Mouse (Mus musculus) myocyte (in vitro differentiated cells): ENCODE measurements around the gene Cyp4f37. TPM values are rescaled to one million over a fixed set of nuclear protein-coding genes. Genes with fewer than 3 reads are reported as not detected.

Source experiments
- H3K27me3 ChIP-seq: one replicate; pipeline ENCODE4 v1.6.1; 2011; ENCODE audit not compliant: control insufficient read depth, insufficient read depth, insufficient read length
- H3K36me3 ChIP-seq: one replicate; pipeline ENCODE4 v1.6.1; 2011; ENCODE audit not compliant: control insufficient read depth, insufficient read depth
- H3K4me2 ChIP-seq: one replicate; pipeline ENCODE4 v1.6.1; 2011; ENCODE audit warnings: low read depth, control low read depth
- H3K4me3 ChIP-seq: one replicate; pipeline ENCODE4 v1.5.1; 2011; ENCODE audit warnings: mild to moderate bottlenecking, control low read depth, moderate library complexity
- H3K79me2 ChIP-seq: one replicate; pipeline ENCODE4 v1.6.1; 2011; ENCODE audit not compliant: control insufficient read depth, insufficient read depth
- H3ac ChIP-seq: one replicate; pipeline ENCODE4 v1.6.1; 2011; ENCODE audit not compliant: control insufficient read depth, insufficient read length
- CEBPB ChIP-seq: IDR thresholded peaks from 2 replicates; pipeline ENCODE4 v1.6.1; 2011; ENCODE audit warnings: mild to moderate bottlenecking, moderate library complexity; ENCODE audit not compliant: poor library complexity, insufficient read depth, severe bottlenecking
- E2F4 ChIP-seq: IDR thresholded peaks from one replicate; pipeline ENCODE4 v1.6.1; 2011; ENCODE audit warnings: mild to moderate bottlenecking, control low read depth, moderate library complexity; ENCODE audit not compliant: insufficient read depth
- MAX ChIP-seq: IDR thresholded peaks from one replicate; pipeline ENCODE4 v1.6.1; 2011; ENCODE audit warnings: low read depth, mild to moderate bottlenecking, control low read depth
- MYOD1 ChIP-seq, 3 experiments: IDR thresholded peaks; one replicate each; pipeline ENCODE4 v1.6.1; 2011; ENCODE audit warnings: control low read depth in 2 of 3, low read depth in 2 of 3, mild to moderate bottlenecking in 2 of 3, moderate library complexity in 1 of 3; ENCODE audit not compliant: insufficient read length in 2 of 3, control insufficient read depth in 1 of 3
- MYOG ChIP-seq, 3 experiments: IDR thresholded peaks; one replicate each; pipeline ENCODE4 v1.6.1; 2011; ENCODE audit warnings: control low read depth in 2 of 3, low read depth in 2 of 3, mild to moderate bottlenecking in 2 of 3; ENCODE audit not compliant: insufficient read length in 2 of 3, control insufficient read depth in 1 of 3, insufficient read depth in 1 of 3
- POLR2A ChIP-seq: IDR thresholded peaks from one replicate; pipeline ENCODE4 v1.6.1; 2011; ENCODE audit warnings: low read depth, mild to moderate bottlenecking, control low read depth, moderate library complexity; ENCODE audit not compliant: insufficient read length
- POLR2AphosphoS2 ChIP-seq: IDR thresholded peaks from one replicate; pipeline ENCODE4 v1.6.1; 2011; ENCODE audit warnings: low read depth, control low read depth; ENCODE audit not compliant: insufficient read length
- REST ChIP-seq: IDR thresholded peaks from one replicate; pipeline ENCODE4 v1.6.1; 2011; ENCODE audit warnings: mild to moderate bottlenecking, control low read depth, moderate library complexity; ENCODE audit not compliant: insufficient read depth, insufficient read length
- SRF ChIP-seq: IDR thresholded peaks from one replicate; pipeline ENCODE4 v1.6.1; 2011; ENCODE audit warnings: low read depth; ENCODE audit not compliant: control insufficient read depth, insufficient read length
- TCF12 ChIP-seq: IDR thresholded peaks from one replicate; pipeline ENCODE4 v1.6.1; 2011; ENCODE audit warnings: mild to moderate bottlenecking, control low read depth; ENCODE audit not compliant: poor library complexity, insufficient read depth, severe bottlenecking
- TCF3 ChIP-seq: IDR thresholded peaks from one replicate; pipeline ENCODE4 v1.6.1; 2011; ENCODE audit warnings: low read depth, control low read depth; ENCODE audit not compliant: insufficient read length
- USF1 ChIP-seq: IDR thresholded peaks from one replicate; pipeline ENCODE4 v1.6.1; 2011; ENCODE audit warnings: low read depth, mild to moderate bottlenecking, control low read depth, moderate library complexity
- polyA plus RNA-seq: library from polyadenylated mRNA; unstranded; fragments of >200 nt; fragmentation: generic; extraction: Trizol; gene quantifications from one replicate; pipeline ENCODE4 v1.2.1, GENCODE M21; 2012; ENCODE audit warnings: missing spikeins

Cyp4f37 gene
- polyA plus RNA-seq, 1 experiment, result not detected

DNA sequence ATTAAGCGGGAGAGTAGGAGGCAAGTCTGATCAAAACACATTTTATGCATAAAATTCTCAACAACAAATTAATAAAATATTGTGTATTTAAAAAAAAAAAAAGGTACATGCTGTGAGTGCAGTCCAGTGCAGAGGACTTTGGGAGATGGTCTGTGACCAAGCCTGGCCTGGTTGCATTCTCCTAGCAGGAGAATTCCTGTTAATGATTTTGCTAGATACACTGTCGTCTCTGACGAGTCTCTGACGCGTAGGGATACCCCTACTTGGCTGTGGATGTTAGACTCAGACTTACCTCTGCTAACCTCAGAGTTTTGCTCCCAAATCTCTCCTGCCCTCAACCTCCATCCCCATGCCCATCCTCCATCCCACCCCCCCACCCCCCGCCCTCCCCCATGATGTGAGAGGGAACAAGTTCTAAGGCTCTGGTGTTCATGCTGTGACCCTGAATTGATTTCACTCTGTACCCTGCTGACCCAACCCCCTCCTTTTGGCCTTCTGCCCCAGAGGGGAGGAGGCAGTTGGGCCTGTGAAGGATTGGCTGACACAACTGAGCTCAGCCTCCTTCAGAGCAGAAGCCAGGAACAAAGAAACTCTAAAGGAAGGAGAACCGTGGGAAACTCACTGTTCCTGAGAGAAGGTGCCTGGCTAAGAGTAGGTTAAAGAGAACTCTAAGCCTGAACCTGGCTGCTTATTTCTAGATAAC lies 64.1 kb downstream of the Cyp4f37 start, which contains the start of gene Cyp4f15:
TSS of gene Cyp4f15 (plus strand) at position 580 of the 703 bp plus-strand sequence.
- Histone ChIP-seq H3K36me3 (no peaks in the 10 kb centered on the region), H3ac (no peak within 1 kb of the TSS), H3K79me2 (no peaks in the 10 kb centered on the region), H3K27me3 (no peaks in the 10 kb centered on the region), H3K4me3 (no peak within 1 kb of the TSS), H3K4me2 (no peak within 1 kb of the TSS)
- TF ChIP-seq MAX, result no peak
- TF ChIP-seq REST, result no peak
- TF ChIP-seq E2F4, result no peak
- TF ChIP-seq CEBPB, result no peak
- no peak for TF ChIP-seq POLR2A
- no peak for TF ChIP-seq USF1
- TF ChIP-seq SRF, result no peak
- no peak for TF ChIP-seq TCF12
- TF ChIP-seq POLR2AphosphoS2, result no peak
- TF ChIP-seq TCF3, result no peak
- TF ChIP-seq MYOG (IDR thresholded peaks at IDR 0.05; ENCODE audit: control insufficient read depth in 1 of 3, insufficient read depth in 1 of 3, insufficient read length in 2 of 3, low read depth in 2 of 3), result no peak
- TF ChIP-seq MYOD1 (IDR thresholded peaks at IDR 0.05; ENCODE audit: control insufficient read depth in 1 of 3, insufficient read length in 2 of 3, low read depth in 2 of 3), result no peak

Other genes with a start within 250 kb of the Cyp4f37 start
- 21.0 TPM for gene Wiz, start 231.9 kb upstream of the Cyp4f37 start, polyA plus RNA-seq
- gene Rasal3, start 217.7 kb upstream of the Cyp4f37 start, polyA plus RNA-seq, result not detected
- not detected for gene Pglyrp2, start 197.1 kb upstream of the Cyp4f37 start, polyA plus RNA-seq
- gene Cyp4f39, start 168.6 kb upstream of the Cyp4f37 start, polyA plus RNA-seq, result 0.07 TPM
- 1.8 TPM for gene Cyp4f17, start 115.3 kb upstream of the Cyp4f37 start, polyA plus RNA-seq
- 12.0 TPM for gene Cyp4f16, start 84.8 kb upstream of the Cyp4f37 start, polyA plus RNA-seq
- 1.9 TPM for gene Cyp4f40, start 37.6 kb downstream of the Cyp4f37 start, polyA plus RNA-seq
- not detected for gene Cyp4f15, start 64.3 kb downstream of the Cyp4f37 start, polyA plus RNA-seq
- 1.7 TPM for gene Zfp871, start 167.0 kb downstream of the Cyp4f37 start, polyA plus RNA-seq
- 0.02 TPM for gene Zfp811, start 188.6 kb downstream of the Cyp4f37 start, polyA plus RNA-seq
- gene Zfp799, start 209.0 kb downstream of the Cyp4f37 start, polyA plus RNA-seq, result 1.4 TPM